Mouse (Mus musculus): ENCODE data around the gene Pfkm. TPM values are rescaled to one million over a fixed set of nuclear protein-coding genes. Genes with fewer than 3 reads are reported as not detected.

The Pfkm gene
- total and polyA plus RNA-seq, 2 experiments, result 9.4 to 12.3 TPM

DNA sequence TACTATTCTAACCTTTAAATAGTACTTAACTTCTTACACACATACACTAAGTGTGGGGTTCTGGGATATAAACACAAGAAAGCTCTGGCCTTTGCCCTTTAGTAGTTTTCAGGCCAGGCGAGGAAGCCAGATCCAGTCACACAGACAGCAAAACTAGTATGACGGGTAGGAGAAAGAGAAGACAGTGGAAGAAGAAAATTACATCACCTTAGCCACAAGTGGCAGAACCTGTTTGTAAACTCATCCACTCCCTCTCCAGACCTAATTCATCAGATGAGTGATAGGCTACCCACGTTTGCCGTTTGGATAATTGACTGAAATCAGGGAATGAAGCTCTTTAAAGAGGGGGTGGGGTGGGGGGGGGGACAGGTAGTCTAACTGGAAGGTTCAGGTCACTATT is 548 bp upstream of the Pfkm start:
- Histone ChIP-seq H3K27ac (replicated peaks; ENCODE audit: insufficient read depth, low read depth, low read length) (no peak overlapping the region), H3K36me3 (ENCODE audit: control insufficient read depth, insufficient read depth, low read length) (no peaks in the 10 kb centered on the region), H3K4me1 (ENCODE audit: control insufficient read depth, insufficient read depth, low read length) (peaks cover 3% of the 10 kb centered on the region; the same call in 1 of the 2 replicates), H3K9ac (ENCODE audit: low read depth, low read length) (no peak overlapping the region), H3K27me3 (ENCODE audit: control insufficient read depth, insufficient read depth, low read length) (no peaks in the 10 kb centered on the region), H3K4me3 (ENCODE audit: insufficient read depth, low read depth, low read length) (no peak overlapping the region), H3K79me2 (ENCODE audit: control insufficient read depth, insufficient read depth, low read length) (peaks cover 5% of the 10 kb centered on the region; the same call in 1 of the 2 replicates)
- TF ChIP-seq CTCF (IDR thresholded peaks at IDR 0.05; ENCODE audit: low read depth, low read length) (no peak), POLR2A (IDR thresholded peaks at IDR 0.05; ENCODE audit: extremely low read depth, insufficient read depth, low read length) (no peak)
- WGBS, result 19% methylated on average over 4 of the region's 4 CpGs
- DNase-seq (ENCODE audit: extremely low read depth, low read depth, low spot score), result no peak

DNA sequence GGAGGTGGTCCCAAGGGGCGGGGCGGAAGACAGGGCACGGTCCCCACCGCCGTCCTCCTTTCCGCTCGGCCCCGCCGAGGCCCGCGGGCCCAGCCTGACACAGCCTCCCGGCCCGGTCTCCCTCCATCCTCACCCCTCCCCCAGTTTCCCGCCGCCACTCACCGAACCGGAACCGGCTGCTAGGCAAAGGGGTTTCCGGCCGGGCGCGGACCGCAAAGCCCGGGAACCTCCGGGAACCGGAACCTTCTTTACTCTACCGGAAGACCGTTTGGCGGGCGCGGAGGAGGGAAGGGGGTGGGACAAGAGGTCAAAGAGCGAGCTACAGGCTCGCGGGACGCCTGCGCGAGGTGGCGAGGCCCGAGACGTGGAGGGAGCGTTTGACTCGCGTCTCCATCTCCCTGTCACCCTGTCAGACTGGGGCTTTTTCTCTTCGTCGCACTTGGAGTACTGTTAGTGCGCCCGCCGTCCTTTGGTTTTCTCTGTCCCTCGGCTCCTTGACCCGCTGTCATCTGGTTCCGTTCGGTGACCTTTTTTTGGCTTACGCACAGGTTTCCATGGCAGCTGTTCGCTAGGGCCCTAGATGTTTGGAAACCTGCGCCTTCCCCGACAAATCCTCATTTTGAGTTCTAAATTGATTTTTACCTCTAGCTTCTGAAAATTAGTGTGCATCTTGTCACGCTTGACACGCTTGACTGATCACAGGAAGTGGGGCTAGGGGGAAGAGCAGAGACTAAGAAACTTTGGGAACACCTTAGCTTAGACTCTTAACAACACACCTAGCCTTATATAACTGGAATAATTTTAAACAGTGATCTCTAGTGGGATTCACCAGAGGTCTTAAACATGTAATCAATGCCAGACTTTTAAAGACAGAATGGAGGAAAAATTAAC is 977 bp downstream of the Pfkm start, which contains the start of gene Senp1:
TSS of gene Senp1 (minus strand) at position 624 of the 891 bp plus-strand sequence.
- Histone ChIP-seq H3K4me3 (ENCODE audit: insufficient read depth, low read depth, low read length) (peak within 1 kb of the TSS; percentile 69), H3K36me3 (ENCODE audit: control insufficient read depth, insufficient read depth, low read length) (no peaks in the 10 kb centered on the region), H3K4me1 (ENCODE audit: control insufficient read depth, insufficient read depth, low read length) (peaks cover 3% of the 10 kb centered on the region; the same call in 1 of the 2 replicates), H3K79me2 (ENCODE audit: control insufficient read depth, insufficient read depth, low read length) (peaks cover 5% of the 10 kb centered on the region; the same call in 1 of the 2 replicates), H3K27ac (replicated peaks; ENCODE audit: insufficient read depth, low read depth, low read length) (peak within 1 kb of the TSS; percentile 82), H3K27me3 (ENCODE audit: control insufficient read depth, insufficient read depth, low read length) (no peaks in the 10 kb centered on the region), H3K9ac (ENCODE audit: low read depth, low read length) (peak within 1 kb of the TSS; percentile 86)
- peak; percentile 77 for DNase-seq (ENCODE audit: extremely low read depth, low read depth, low spot score)
- 0 out of 2 replicates have a peak, but pooled peaks have one; percentile 47 for TF ChIP-seq POLR2A (IDR thresholded peaks at IDR 0.05; ENCODE audit: extremely low read depth, insufficient read depth, low read length)
- TF ChIP-seq CTCF (IDR thresholded peaks at IDR 0.05; ENCODE audit: low read depth, low read length), result no peak
- under 1% methylated on average over 58 of the region's 58 CpGs for WGBS

DNA sequence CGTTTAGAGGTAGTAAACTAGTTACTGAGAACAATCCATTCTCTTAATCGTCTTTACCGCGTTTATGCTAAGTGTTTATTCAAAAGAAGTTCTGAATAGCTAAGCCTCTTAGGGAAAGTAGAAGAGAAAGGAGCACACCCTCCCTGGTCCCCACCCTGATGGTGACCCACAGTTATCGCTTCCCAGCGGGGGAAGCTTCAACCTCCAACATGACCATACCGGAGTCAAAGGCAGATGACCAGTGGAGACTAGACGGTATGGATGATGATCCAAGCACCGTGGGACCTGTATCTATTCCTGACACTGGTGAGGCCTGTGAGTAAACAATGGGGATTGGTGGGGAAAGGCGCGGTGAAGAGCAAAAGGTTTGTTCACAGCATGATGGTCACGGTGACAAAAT is 2.5 kb downstream of the Pfkm start:
- no peak for TF ChIP-seq CTCF (IDR thresholded peaks at IDR 0.05; ENCODE audit: low read depth, low read length)
- no peak for TF ChIP-seq POLR2A (IDR thresholded peaks at IDR 0.05; ENCODE audit: extremely low read depth, insufficient read depth, low read length)
- no peak for DNase-seq (ENCODE audit: extremely low read depth, low read depth, low spot score)
- peaks cover 3% of the 10 kb centered on the region; the same call in 1 of the 2 replicates for H3K4me1 ChIP-seq (ENCODE audit: control insufficient read depth, insufficient read depth, low read length)
- no peaks in the 10 kb centered on the region for H3K36me3 ChIP-seq (ENCODE audit: control insufficient read depth, insufficient read depth, low read length)
- no peaks in the 10 kb centered on the region for H3K27me3 ChIP-seq (ENCODE audit: control insufficient read depth, insufficient read depth, low read length)
- 94% methylated on average over 12 of the region's 12 CpGs for WGBS
- H3K27ac ChIP-seq (replicated peaks; ENCODE audit: insufficient read depth, low read depth, low read length), result no peak overlapping the region
- H3K4me3 ChIP-seq (ENCODE audit: insufficient read depth, low read depth, low read length), result no peak overlapping the region
- no peak overlapping the region for H3K9ac ChIP-seq (ENCODE audit: low read depth, low read length)
- peaks cover 2% of the 10 kb centered on the region; the same call in 1 of the 2 replicates for H3K79me2 ChIP-seq (ENCODE audit: control insufficient read depth, insufficient read depth, low read length)

DNA sequence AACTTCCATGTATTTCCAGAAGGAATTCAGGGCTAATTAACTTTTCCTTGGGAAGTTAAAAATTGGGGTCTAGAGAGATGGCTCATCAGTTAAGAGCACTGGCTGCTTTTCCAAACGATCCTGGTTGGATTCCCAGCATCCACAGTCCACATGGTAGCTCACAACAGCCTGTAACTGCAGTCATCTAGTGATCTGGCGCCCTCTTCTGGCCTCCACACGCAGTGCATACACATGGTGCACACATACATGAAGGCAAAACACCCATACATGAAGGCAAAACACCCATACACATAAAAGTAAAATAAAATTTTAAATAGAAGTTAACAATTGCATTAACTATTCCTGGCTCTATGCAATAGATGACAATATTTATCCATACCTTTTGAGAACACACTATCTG is 4.6 kb downstream of the Pfkm start:
- Histone ChIP-seq H3K27ac (replicated peaks; ENCODE audit: insufficient read depth, low read depth, low read length) (no peak overlapping the region), H3K9ac (ENCODE audit: low read depth, low read length) (no peak overlapping the region), H3K79me2 (ENCODE audit: control insufficient read depth, insufficient read depth, low read length) (no peaks in the 10 kb centered on the region), H3K4me1 (ENCODE audit: control insufficient read depth, insufficient read depth, low read length) (peaks cover 3% of the 10 kb centered on the region; the same call in 1 of the 2 replicates), H3K36me3 (ENCODE audit: control insufficient read depth, insufficient read depth, low read length) (no peaks in the 10 kb centered on the region), H3K27me3 (ENCODE audit: control insufficient read depth, insufficient read depth, low read length) (no peaks in the 10 kb centered on the region), H3K4me3 (ENCODE audit: insufficient read depth, low read depth, low read length) (no peak overlapping the region)
- no peak for DNase-seq (ENCODE audit: extremely low read depth, low read depth, low spot score)
- TF ChIP-seq POLR2A (IDR thresholded peaks at IDR 0.05; ENCODE audit: extremely low read depth, insufficient read depth, low read length), result no peak
- peak; percentile 38; the same call in 1 of the 2 replicates for TF ChIP-seq CTCF (IDR thresholded peaks at IDR 0.05; ENCODE audit: low read depth, low read length)
- 59% methylated on average over 3 of the region's 3 CpGs for whole genome bisulfite sequencing

DNA sequence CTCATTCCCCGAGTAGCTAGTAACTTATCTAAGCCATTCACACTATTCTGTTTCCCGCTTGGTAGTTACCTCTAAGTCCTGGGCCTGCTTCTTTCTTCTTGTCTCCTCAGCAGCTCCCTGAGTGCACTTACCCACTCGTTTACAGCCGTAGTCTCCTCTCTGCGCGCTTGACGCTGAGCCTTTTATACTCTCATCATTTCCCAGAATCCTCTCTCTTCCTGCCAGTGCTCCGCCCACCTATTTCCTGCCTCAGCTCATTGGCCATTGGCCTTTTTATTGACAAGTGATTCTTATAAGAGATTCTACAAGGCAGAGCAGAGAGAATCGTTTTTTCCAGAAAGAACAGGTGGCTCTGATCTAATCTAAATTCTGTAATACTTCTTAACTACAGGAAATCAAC is 6.1 kb downstream of the Pfkm start:
- 92% methylated on average over 9 of the region's 9 CpGs for WGBS
- no peak overlapping the region for H3K4me3 ChIP-seq (ENCODE audit: insufficient read depth, low read depth, low read length)
- TF ChIP-seq CTCF (IDR thresholded peaks at IDR 0.05; ENCODE audit: low read depth, low read length) (no peak), POLR2A (IDR thresholded peaks at IDR 0.05; ENCODE audit: extremely low read depth, insufficient read depth, low read length) (no peak)
- H3K27ac ChIP-seq (replicated peaks; ENCODE audit: insufficient read depth, low read depth, low read length), result no peak overlapping the region
- no peak overlapping the region for H3K9ac ChIP-seq (ENCODE audit: low read depth, low read length)
- no peaks in the 10 kb centered on the region for H3K27me3 ChIP-seq (ENCODE audit: control insufficient read depth, insufficient read depth, low read length)
- no peaks in the 10 kb centered on the region for H3K36me3 ChIP-seq (ENCODE audit: control insufficient read depth, insufficient read depth, low read length)
- H3K4me1 ChIP-seq (ENCODE audit: control insufficient read depth, insufficient read depth, low read length), result no peaks in the 10 kb centered on the region
- no peaks in the 10 kb centered on the region for H3K79me2 ChIP-seq (ENCODE audit: control insufficient read depth, insufficient read depth, low read length)
- DNase-seq (ENCODE audit: extremely low read depth, low read depth, low spot score), result no peak

Data from liver, adult 2 months (tissue).